Mouse (Mus musculus): ENCODE results near the gene Tmem40. TPM values are rescaled to one million over a fixed set of nuclear protein-coding genes. Genes with fewer than 3 reads are reported as not detected.

Tmem40 gene
- polyA plus RNA-seq, 1 experiment from 2014 or later, result 0.75 TPM

Small RNAs within 50 kb of the gene (microRNA-seq; reads per million reads assigned to microRNA genes)
- gene Mir7660, result 1.1 reads per million

Other genes starting within 250 kb of the Tmem40 start
- gene Tsen2, start 217.7 kb downstream of the Tmem40 start, polyA plus RNA-seq (2015; fragmentation: Nextera tagmentation; extraction: Ambion mirVana), result 39.8 and 43.4 TPM in 2 replicates
- 0.39 and 0.41 TPM in 2 replicates for gene Mkrn2os, start 169.8 kb downstream of the Tmem40 start, polyA plus RNA-seq (2015; fragmentation: Nextera tagmentation; extraction: Ambion mirVana)
- gene Mkrn2, start 160.5 kb downstream of the Tmem40 start, polyA plus RNA-seq (2015; fragmentation: Nextera tagmentation; extraction: Ambion mirVana), result 41.8 and 44.7 TPM in 2 replicates
- gene Raf1, start 85.8 kb downstream of the Tmem40 start, polyA plus RNA-seq (2015; fragmentation: Nextera tagmentation; extraction: Ambion mirVana), result 155 and 161 TPM in 2 replicates
- gene Cand2, start 12.1 kb upstream of the Tmem40 start, polyA plus RNA-seq (2015; fragmentation: Nextera tagmentation; extraction: Ambion mirVana), result 17.1 and 19.5 TPM in 2 replicates
- 1,339 and 1,342 TPM in 2 replicates for gene Rpl32, start 46.3 kb upstream of the Tmem40 start, polyA plus RNA-seq (2015; fragmentation: Nextera tagmentation; extraction: Ambion mirVana)
- 1.8 and 2.0 TPM in 2 replicates for gene Efcab12, start 76.0 kb upstream of the Tmem40 start, polyA plus RNA-seq (2015; fragmentation: Nextera tagmentation; extraction: Ambion mirVana)
- gene Mbd4, start 91.0 kb upstream of the Tmem40 start, polyA plus RNA-seq (2015; fragmentation: Nextera tagmentation; extraction: Ambion mirVana), result 15.5 and 16.3 TPM in 2 replicates
- 28.2 and 29.4 TPM in 2 replicates for gene Ift122, start 91.1 kb upstream of the Tmem40 start, polyA plus RNA-seq (2015; fragmentation: Nextera tagmentation; extraction: Ambion mirVana)
- gene Rho, start 169.3 kb upstream of the Tmem40 start, polyA plus RNA-seq (2015; fragmentation: Nextera tagmentation; extraction: Ambion mirVana), result 0.09 and 0.19 TPM in 2 replicates
- not detected in 2 replicates for gene H1foo, start 182.5 kb upstream of the Tmem40 start, polyA plus RNA-seq (2015; fragmentation: Nextera tagmentation; extraction: Ambion mirVana)
- 13.5 and 21.4 TPM in 2 replicates for gene Plxnd1, start 232.6 kb upstream of the Tmem40 start, polyA plus RNA-seq (2015; fragmentation: Nextera tagmentation; extraction: Ambion mirVana)

Measured in forebrain, embryonic 15.5 days (tissue).